Mouse (Mus musculus) hindbrain, embryonic 11.5 days (tissue): ENCODE results near the gene Phb. TPM values are rescaled to one million over a fixed set of nuclear protein-coding genes. Genes with fewer than 3 reads are reported as not detected.

Experiments
- ATAC-seq: fragments of 200-750 bp; cut with Nextera tagmentation; 2 replicates; pipeline ENCODE4 v1.8.0; 2017; ENCODE audit warnings: mild to moderate bottlenecking, moderate TSS enrichment, moderate library complexity; ENCODE audit not compliant: low FRiP score
- DNase-seq: peaks from one replicate; pipeline ENCODE4 v3.0.0-alpha.2; 2015; ENCODE audit warnings: low spot score
- H3K27ac ChIP-seq: fragments of 300-500 bp; sonication (generic); 2 replicates; pipeline ENCODE4 v1.5.1; 2014; ENCODE audit warnings: mild to moderate bottlenecking, low read depth, low read length
- H3K27me3 ChIP-seq: fragments of 300-500 bp; sonication (generic); 2 replicates; pipeline ENCODE4 v1.6.1; 2014; ENCODE audit warnings: mild to moderate bottlenecking, low read length, moderate library complexity, mixed read lengths; ENCODE audit not compliant: control insufficient read depth, insufficient read depth
- H3K36me3 ChIP-seq: fragments of 300-500 bp; sonication (generic); 2 replicates; pipeline ENCODE4 v1.6.1; 2014; ENCODE audit warnings: mild to moderate bottlenecking, low read length, moderate library complexity, mixed read lengths; ENCODE audit not compliant: control insufficient read depth, insufficient read depth
- H3K4me1 ChIP-seq: fragments of 300-500 bp; sonication (generic); replicated peaks from 2 replicates; pipeline ENCODE4 v1.6.1; 2014; ENCODE audit warnings: low read length, mixed read lengths; ENCODE audit not compliant: control insufficient read depth, insufficient read depth
- H3K4me2 ChIP-seq: fragments of 300-500 bp; sonication (generic); replicated peaks from 2 replicates; pipeline ENCODE4 v1.6.1; 2014; ENCODE audit warnings: mild to moderate bottlenecking, low read depth, low read length
- H3K4me3 ChIP-seq: fragments of 300-500 bp; sonication (generic); 2 replicates; pipeline ENCODE4 v1.5.1; 2014; ENCODE audit warnings: low read depth, low read length
- H3K9ac ChIP-seq: fragments of 300-500 bp; sonication (generic); 2 replicates; pipeline ENCODE4 v1.6.1; 2014; ENCODE audit warnings: low read depth, low read length
- H3K9me3 ChIP-seq: fragments of 300-500 bp; sonication (generic); 2 replicates; pipeline ENCODE4 v1.6.1; 2016; ENCODE audit warnings: low read length; ENCODE audit not compliant: control insufficient read depth
- WGBS: fragments of 180-500 bp; shearing (Covaris S2); extraction: QIAGEN DNeasy Blood & Tissue Kit; methylation state at CpG from one replicate; pipeline ENCODE4 v1.1.7; 2014; 5-methylcytosine and 5-hydroxymethylcytosine counted together
- polyA plus RNA-seq: library from polyadenylated mRNA; unstranded; fragments of >200 nt; fragmentation: Nextera tagmentation; extraction: Ambion mirVana; gene quantifications from 2 replicates; pipeline ENCODE4 v1.2.1, GENCODE M21; 2014

The Phb gene
- polyA plus RNA-seq, 1 experiment from 2014 or later = 176 TPM

DNA sequence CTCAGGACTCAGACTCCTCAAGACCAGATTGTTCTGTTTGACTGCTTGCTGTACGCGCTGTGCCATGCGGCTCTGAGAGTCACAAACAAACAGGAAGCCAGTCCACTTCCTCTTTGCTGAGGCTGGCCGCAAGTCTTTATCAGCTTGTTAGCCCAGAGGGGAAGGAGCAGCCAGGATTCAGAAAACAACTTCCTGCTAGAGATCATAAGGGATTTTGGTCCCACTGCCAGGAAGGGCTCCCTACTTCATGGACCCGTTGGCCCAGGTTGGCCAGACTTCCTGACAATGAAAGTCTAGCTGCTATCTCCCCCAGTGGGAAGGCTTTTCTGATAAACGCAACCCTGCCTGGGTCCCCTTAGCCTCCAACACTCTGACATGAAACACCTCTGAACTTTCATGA lies 21.8 kb downstream of the Phb start:
- Histone ChIP-seq H3K4me2 (no peak overlapping the region; the same call in 1 of the 2 replicates), H3K4me3 (no peak overlapping the region), H3K9me3 (no peaks in the 10 kb centered on the region), H3K4me1 (no peaks in the 10 kb centered on the region), H3K27ac (0 out of 2 replicates have a peak overlapping the region, but pooled peaks have one; percentile 13), H3K9ac (no peak overlapping the region), H3K27me3 (no peaks in the 10 kb centered on the region), H3K36me3 (no peaks in the 10 kb centered on the region)
- ATAC-seq (no peak), DNase-seq (no peak)
- WGBS = 84% methylated on average over 6 of the region's 6 CpGs

DNA sequence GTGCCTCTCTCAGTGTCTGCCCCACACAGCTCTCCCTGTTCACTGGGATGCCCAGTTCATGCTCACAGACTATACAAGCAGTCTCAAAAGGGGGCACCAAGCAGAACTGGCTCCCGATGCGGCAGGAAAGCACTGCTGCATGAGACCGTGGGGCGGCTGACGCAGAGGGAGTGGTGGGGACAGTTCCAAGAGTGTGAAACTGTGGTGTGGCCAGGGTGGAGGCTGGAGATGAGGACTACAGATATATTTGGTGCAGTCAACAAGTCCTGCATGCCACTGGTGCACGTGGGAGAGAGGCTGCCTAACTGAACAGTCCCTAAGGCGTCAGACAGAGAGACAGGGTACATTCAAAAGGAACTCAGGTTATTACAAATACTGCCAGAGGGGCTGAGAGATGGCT lies 22.2 kb downstream of the Phb start:
- Histone ChIP-seq H3K36me3 (no peaks in the 10 kb centered on the region), H3K4me1 (no peaks in the 10 kb centered on the region), H3K27me3 (no peaks in the 10 kb centered on the region), H3K4me3 (no peak overlapping the region), H3K9me3 (no peaks in the 10 kb centered on the region), H3K27ac (no peak overlapping the region), H3K4me2 (no peak overlapping the region), H3K9ac (no peak overlapping the region)
- DNase-seq = no peak
- WGBS = 82% methylated on average over 7 of the region's 7 CpGs
- ATAC-seq = no peak

DNA sequence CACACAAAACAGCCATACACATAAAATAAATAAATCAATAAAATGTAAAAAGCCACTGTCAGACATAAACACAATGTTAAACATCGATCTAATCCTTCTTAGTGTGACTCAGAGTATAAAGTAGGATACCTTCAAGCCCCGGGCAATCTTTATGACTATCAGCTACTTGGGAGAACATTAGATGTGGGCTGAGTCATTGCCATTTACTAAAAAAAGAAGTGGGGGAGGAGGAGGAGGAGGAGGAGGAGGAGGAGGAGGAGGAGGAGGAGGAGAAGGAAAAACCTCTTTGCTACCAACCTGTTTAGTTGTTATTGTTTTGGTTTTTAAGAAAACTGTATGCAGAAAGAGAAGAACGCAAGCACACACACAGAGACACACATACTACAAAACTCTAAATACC lies 22.8 kb downstream of the Phb start:
- DNase-seq (no peak), ATAC-seq (no peak)
- H3K36me3 ChIP-seq = no peaks in the 10 kb centered on the region
- WGBS = 96% methylated on average over 3 of the region's 3 CpGs
- no peaks in the 10 kb centered on the region for H3K27me3 ChIP-seq
- no peak overlapping the region for H3K9ac ChIP-seq
- no peak overlapping the region for H3K4me3 ChIP-seq
- no peak overlapping the region for H3K27ac ChIP-seq
- no peaks in the 10 kb centered on the region for H3K9me3 ChIP-seq
- H3K4me1 ChIP-seq = no peaks in the 10 kb centered on the region
- no peak overlapping the region for H3K4me2 ChIP-seq

DNA sequence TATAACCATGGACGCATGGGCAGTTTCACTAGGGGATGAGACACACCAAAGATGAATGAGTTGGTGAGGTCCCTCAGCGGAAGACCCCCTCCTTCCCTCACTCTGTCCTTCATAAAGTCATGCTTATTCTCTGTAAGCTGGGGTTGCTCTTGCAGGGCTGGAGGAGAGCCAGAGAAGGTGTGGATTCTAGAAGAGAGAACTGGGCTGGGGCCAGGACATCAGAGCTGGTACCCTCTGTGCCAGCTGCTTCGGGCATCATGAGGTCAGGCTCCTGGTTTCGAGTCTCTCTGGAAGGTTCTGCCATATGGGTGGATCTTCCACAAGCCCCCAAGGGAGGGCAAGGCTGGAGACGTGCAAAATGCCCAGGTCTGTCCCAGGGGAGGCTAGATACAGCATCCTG lies 31.8 kb downstream of the Phb start:
- no peak for DNase-seq
- no peaks in the 10 kb centered on the region for H3K9me3 ChIP-seq
- H3K36me3 ChIP-seq = no peaks in the 10 kb centered on the region
- no peaks in the 10 kb centered on the region for H3K27me3 ChIP-seq
- H3K4me2 ChIP-seq = no peak overlapping the region
- WGBS = 78% methylated on average over 5 of the region's 5 CpGs
- no peak overlapping the region for H3K27ac ChIP-seq
- ATAC-seq = no peak
- no peak overlapping the region for H3K4me3 ChIP-seq
- H3K9ac ChIP-seq = no peak overlapping the region
- 0 out of 2 replicates have a peak, but pooled peaks cover 2% of the 10 kb centered on the region for H3K4me1 ChIP-seq

DNA sequence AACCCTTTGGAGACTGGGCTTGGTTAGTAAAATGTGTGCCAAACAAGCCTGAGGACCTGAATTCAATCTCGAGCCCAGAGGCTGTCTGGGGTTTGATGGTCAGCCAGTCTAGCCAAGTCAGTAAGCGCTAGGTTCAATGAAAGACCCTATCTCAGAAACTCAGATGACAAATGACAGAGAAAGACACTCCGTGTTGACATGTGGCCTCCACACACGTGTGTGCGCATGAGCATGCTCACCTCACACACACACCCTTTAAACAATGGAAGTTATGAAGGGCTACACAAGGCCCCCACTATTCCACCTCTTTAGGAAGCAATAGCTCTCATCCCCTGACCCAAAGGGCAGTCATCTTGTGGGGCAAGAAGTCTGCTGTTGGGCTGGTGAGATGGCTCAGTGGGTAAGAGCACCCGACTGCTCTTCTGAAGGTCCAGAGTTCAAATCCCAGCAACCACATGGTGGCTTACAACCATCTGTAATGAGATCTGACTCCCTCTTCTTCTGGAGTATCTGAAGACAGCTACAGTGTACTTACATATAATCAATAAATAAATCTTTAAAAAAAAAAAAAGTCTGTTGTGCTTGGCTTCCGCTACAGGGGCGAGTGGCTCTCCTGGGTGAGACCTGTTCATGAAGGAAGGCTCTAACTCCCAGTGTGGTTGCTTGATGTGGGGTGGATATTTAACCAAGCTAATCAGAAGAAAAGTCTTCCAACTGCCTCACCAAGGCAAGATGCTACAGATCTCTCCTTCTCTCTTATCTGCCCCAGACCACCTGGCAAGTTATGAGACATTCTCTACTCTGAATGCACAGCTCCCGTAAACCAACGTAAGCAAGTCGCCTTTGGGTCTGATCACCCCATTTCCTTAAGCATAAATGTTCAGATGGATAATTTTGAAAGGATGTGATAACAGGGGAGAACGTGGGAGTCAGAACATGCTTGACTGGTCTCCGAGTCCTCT lies 34.3 kb downstream of the Phb start:
- DNase-seq (no peak), ATAC-seq (no peak)
- Histone ChIP-seq H3K9me3 (no peaks in the 10 kb centered on the region), H3K27ac (no peak overlapping the region), H3K4me1 (0 out of 2 replicates have a peak, but pooled peaks cover 2% of the 10 kb centered on the region), H3K9ac (no peak overlapping the region), H3K27me3 (no peaks in the 10 kb centered on the region), H3K36me3 (no peaks in the 10 kb centered on the region), H3K4me3 (no peak overlapping the region), H3K4me2 (no peak overlapping the region)
- WGBS = 93% methylated on average over 13 of the region's 13 CpGs

DNA sequence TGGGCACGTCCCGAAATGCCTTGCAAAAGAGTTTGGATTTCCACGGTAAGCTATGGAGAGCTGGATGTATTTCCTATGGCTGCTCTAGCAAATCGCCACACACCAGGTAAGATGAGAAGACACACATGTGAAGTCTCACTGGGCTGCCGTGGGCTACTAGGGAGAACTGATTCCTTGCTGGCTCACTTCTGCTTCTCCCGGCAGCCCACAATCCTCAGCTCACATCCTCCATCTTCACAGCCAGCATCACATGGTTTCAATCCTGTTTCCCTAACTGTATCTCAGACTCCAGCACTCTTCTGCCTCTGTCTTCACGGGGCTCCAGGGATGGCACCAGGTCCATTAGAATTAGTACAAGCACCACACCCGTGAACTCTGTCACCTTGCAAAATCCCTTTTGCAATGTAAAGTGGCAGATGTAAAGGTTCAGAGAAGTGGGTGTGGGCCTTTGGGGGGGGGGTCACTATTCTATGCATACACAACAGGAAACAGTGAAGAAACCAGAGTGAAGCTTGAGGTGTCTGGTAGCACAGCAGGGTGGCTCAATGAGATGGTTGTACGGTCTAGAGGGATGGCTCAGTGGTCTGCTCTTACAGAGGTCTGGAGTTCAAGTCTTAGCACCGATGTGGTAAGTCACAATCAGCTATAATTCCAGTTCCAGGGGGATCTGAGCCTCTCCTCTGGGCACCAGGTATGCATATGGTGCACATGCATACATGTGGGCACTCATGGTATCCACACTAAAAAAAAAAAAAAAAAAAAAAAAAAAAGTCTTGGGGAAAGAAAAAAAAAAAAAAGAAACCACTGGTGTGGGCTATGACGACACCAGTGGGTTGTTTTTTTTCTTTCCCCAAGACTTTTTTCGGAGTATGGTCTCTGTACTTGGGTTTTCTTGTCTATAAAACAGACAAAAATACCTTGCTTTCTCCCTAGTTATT lies 37.5 kb downstream of the Phb start:
- ATAC-seq = no peak
- no peaks in the 10 kb centered on the region for H3K9me3 ChIP-seq
- H3K36me3 ChIP-seq = no peaks in the 10 kb centered on the region

DNA sequence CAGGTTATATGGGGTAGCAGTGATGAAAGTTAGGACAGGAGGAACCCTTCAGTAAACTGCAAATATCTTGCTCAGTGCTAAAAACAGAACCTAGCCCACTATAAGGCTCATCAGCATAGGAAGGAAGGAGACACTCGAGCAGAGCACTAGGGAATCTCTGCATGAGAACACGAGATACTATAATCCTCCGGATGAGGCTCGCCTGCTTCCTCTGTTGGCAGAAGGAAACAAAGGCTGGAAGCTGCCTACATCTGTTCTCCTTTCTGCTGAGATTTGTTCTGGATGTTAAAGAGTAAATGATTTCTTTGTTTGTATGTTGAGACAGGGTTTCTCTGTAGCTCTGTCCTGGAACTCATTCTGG lies 38.2 kb downstream of the Phb start:
- 68% methylated on average over 4 of the region's 4 CpGs for WGBS
- no peak for DNase-seq

More for the DNA sequence above, 37.5 kb downstream of the Phb start:
- H3K4me2 ChIP-seq = no peak overlapping the region
- no peak overlapping the region for H3K9ac ChIP-seq
- no peaks in the 10 kb centered on the region for H3K27me3 ChIP-seq
- no peak for DNase-seq
- H3K4me3 ChIP-seq = no peak overlapping the region
- no peak overlapping the region for H3K27ac ChIP-seq
- 0 out of 2 replicates have a peak, but pooled peaks cover 2% of the 10 kb centered on the region for H3K4me1 ChIP-seq
- WGBS = 93% methylated on average over 12 of the region's 12 CpGs

DNA sequence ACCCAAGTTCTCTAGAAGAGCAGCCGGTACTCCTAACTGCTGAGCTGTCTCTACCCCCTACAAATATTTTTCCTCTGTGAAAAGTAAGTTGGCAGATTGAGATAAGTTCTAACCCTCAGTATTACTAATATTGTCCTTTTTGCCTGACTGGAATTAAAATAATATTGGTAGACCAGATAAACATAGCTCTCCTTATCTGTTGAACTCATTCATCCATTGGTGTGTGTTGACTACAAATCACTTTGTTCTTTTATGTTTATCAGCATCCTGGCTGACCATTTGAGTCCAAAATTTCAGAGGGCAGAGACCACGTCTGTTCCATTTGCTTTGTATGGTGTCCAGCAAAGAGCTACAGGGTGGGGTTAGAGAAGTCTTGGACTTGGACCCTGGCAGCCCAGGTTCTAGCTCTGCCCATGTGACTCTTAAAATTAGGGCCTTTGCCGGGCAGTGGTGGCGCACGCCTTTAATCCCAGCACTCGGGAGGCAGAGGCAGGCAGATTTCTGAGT lies 42.8 kb downstream of the Phb start:
- no peak overlapping the region for H3K9ac ChIP-seq
- no peak overlapping the region for H3K27ac ChIP-seq
- H3K4me1 ChIP-seq = peaks cover 4% of the 10 kb centered on the region; the same call in 1 of the 2 replicates
- no peaks in the 10 kb centered on the region for H3K36me3 ChIP-seq
- DNase-seq = no peak
- H3K27me3 ChIP-seq = no peaks in the 10 kb centered on the region
- no peak for ATAC-seq
- 94% methylated on average over 6 of the region's 6 CpGs for WGBS
- no peak overlapping the region for H3K4me2 ChIP-seq
- H3K9me3 ChIP-seq = no peaks in the 10 kb centered on the region
- H3K4me3 ChIP-seq = no peak overlapping the region

More for the DNA sequence above, 38.2 kb downstream of the Phb start:
- Histone ChIP-seq H3K4me1 (0 out of 2 replicates have a peak, but pooled peaks cover 2% of the 10 kb centered on the region), H3K9ac (no peak overlapping the region), H3K27me3 (no peaks in the 10 kb centered on the region), H3K4me3 (no peak overlapping the region), H3K36me3 (no peaks in the 10 kb centered on the region), H3K9me3 (no peaks in the 10 kb centered on the region), H3K27ac (no peak overlapping the region), H3K4me2 (no peak overlapping the region)
- ATAC-seq = no peak
